Mouse (Mus musculus) cerebellum, postnatal 14 days (tissue): ENCODE data around the gene Vmn1r89.

Experiments
- DNase-seq, 2 experiments: peaks; one replicate each; pipeline ENCODE4 v3.0.0; 2021; ENCODE audit warnings: mixed read lengths in 2 of 2

Gene Vmn1r89

DNA sequence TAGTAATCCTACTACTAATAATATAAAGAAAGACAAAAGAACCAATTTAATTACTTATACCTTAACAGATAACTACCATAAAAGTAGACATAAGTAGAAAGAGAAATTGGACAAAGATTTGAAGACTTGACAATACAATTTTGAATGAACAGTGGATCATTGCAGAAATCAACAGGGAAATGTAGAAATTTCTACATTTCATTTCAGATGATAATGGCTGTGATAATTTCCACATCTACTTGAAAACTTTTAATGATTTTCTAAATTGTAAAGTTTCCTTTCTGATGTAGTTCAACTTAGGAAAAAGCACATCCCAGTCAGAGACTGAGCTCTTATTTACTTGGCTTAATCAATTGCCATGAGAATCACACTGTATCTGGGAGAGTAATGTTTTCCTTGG, at the start of gene Vmn1r89:
TSS of gene Vmn1r89 (plus strand) at position 301 of the 400 bp plus-strand sequence.
- no peak for DNase-seq

DNA sequence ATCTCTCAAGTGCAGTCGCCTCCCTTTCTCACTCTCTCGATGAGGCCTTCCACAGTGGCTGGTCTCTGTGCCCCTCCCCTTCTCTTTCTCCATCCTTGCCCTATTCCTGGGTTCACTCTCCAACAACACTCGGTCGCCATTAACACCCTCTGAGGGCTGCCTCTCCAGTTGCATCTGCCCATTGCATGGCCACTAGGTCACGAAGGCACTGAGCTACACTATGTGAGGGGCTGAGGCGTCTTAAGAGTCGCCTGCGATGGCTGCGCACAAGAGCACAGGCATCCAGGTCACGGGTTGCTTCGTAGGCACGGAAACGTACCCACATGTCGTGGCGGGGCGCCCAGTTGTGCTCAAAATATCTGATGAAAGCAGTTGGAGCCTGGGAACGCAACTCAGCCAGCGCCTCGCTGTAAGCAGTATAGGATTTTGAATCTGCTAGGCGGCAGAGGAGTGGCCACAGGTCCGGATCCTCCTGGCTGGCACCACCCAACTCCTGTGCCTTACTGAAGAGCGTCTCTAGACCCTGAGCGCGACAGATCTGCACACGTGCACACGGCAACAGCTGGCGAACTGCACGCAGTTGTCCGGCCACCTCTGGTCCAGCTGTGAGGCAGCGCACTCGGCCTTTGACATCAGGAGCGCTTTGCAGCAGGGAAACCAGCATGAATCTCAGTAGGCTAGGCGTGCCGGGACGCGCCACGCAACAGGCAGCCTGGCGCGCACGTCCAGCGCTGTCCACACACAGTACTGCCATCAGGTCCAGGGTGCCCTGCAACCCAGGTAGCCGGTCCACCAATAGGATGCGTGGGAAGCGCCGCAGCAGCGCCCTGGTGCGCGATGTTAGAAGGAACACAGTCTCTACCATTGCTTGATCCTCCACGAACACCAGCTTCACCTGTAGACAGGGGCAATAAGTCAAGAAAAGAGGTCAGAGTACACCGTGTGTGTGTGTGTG, 48.2 kb downstream of the Vmn1r89 start:
- no peak for DNase-seq

DNA sequence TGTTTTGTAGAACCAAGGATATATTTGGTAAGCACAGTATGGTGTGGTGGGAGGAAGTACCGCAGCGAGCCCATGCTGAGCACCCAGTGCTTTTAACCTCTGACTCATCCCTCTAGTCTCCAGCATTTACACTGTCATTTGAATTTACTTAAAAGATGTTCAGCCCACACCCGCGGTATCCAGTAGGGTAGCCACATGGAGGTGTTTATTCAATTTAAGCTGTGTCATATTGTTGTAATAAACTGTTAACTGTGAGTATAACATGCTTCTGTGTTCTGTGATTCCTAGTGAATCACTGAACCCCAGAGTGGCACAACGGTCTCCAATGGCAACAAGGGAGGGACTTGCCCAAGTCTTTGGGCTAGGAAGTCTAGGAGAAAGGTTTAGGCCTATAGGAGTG, 51.0 kb downstream of the Vmn1r89 start:
- no peak for DNase-seq

DNA sequence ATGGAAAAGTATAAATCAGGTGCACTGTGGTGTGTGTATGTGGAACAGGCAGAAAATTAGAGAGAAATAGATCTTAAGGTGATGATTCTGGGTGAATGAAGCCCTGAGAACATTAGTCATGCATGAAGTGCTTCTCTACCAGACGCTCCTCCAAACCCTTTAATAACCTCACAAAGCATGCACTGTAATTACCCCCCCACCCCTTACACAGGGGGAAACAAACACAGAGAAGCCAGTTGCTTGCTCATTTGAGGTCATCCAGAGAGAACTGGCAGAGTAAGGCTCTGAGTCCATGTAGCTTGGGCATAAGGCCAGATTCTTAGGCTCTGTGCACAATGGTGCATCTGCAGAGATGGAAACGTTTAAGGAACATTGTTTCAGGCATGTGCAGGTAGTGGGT, 51.6 kb downstream of the Vmn1r89 start:
- DNase-seq: no peak

DNA sequence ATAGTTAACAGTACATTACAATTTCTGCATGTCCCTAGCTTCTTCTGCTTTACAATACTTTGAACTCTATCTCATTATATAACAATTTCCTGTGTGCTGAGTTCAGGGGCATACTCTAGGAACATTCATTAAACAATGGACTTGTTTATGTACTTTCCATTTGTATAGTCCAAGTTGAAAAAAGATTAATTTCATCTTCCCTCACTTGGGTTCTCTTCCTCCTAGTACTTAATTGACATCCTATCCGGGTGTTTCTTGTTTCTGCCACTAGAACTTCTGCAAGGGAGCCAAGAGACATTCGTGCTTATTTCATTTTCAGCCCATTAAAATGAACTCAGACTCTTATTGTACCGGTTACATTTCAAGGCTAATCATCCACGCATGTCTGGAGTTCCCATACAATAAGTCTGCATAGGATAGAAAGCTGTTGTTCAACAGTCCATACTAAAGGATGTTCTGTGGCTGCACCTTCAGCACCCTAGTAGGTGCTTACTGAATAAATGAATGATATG, 56.0 kb downstream of the Vmn1r89 start:
- DNase-seq: no peak

DNA sequence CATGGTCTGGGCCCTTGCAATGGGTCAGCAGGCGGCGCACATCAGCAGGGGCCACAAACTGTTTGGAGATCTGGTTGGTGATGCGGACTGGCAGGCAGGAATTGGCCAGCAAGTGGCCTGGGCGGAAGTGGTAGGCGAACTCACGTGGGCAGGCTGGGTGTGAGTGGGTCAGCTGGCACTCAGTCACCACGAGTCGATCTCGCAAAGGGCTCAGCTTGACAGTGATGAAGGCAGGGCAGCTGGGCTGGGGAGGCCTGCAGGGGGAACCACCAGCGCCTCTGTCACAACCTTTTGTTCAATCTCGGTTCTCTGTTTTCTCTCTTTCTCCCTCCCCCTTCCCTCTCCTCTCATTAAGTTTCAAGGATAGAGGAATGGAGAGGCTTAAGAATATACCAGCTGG, 56.6 kb downstream of the Vmn1r89 start:
- no peak for DNase-seq
